Mouse (Mus musculus) E14TG2a.4 (cell line): ENCODE measurements around the gene Hesx1.

Source experiments
- CTCF ChIP-seq: conservative IDR thresholded peaks from 2 replicates; pipeline ENCODE4 v1.5.1; 2014; ENCODE audit warnings: low read length
- NANOG ChIP-seq: IDR thresholded peaks from 2 replicates; pipeline ENCODE4 v1.6.1; 2014; ENCODE audit warnings: borderline replicate concordance, low read length, mixed read lengths

DNA sequence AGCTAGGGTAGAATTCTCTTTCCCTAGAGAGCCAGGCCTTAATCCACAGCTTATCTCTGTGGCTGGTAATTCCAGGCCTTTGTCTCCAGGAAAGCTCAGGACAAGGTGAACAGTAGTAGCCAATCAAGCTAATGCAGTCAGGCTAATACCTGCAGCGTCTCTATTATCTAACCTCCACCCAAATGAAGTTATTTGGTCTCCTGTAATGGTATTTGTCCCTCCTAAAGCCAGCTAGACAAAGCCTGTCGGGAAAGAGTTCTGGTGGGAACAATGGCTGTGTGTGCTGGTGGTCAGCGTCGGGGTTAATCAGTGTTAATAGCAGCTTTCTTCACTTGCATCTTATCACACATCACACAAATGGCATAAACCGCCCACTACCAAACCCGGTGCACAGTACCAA lies 11.7 kb downstream of the Hesx1 start:
- TF ChIP-seq CTCF (no peak), NANOG (no peak)
